Mouse (Mus musculus) liver, embryonic 14.5 days (tissue): ENCODE measurements around the gene Slc38a6.

ENCODE experiments used
- CTCF ChIP-seq: IDR thresholded peaks from 2 replicates; pipeline ENCODE4 v1.5.1; 2016; ENCODE audit warnings: antibody characterized with exemption, low read depth, control low read depth
- EP300 ChIP-seq: IDR thresholded peaks from 2 replicates; pipeline ENCODE4 v1.6.1; 2016; ENCODE audit warnings: antibody characterized with exemption, low read depth

DNA sequence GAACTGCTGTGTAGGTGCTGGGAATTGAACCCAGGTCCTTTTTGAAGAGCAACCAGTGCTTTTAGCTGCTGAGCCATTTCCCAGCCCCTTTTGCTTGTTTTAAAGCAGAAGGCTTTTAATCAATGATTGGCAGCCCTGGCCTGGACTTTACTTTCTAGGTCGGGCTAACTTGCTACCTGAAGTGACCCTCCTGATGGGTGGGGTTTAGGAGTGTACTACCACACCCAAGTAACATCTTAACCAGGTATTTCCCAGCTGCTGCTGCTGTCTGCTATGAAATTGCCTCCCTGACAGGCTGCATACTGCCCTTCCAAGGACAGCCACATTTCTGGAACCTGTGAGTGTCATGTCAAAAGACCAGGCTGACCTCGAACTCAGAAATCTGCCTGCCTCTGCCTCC is 14.0 kb downstream of the Slc38a6 start:
- TF ChIP-seq CTCF (no peak), EP300 (no peak)
